8 mouse cellular contexts compared by ENCODE assay signal in the genomic region with DNA sequence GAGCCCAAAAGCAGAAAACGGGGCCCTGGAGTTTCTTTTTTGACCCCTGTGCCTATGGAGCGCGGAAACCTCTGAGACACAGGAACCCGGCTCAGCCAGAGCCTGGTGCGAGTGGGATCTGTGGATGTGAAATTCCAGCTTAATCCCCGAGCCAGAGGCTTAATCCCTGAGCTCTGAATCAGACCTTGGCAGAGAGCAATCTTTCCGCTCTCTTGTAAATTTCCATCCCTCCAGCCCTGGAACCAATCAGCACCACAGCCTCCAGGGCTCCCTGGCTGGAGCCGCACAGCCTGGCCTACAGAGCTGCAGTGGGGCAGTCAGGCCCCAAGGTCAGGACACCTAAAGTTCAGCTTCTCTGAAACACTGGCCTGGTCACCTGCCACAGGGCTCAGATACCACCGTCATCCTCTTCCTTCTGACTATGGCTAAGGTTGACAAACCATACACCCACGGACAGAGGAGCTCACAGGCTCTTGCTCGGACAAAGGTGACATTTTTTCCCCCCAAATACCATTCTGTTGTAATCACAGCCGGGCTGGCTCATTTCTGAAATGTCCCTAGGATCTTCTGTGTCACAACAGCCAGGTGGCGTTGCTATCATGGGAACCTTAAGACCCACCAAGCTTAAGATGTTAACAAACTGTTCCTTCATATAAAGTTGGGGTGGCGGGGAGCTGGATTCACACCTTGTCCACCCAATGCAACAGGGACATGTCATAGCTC.
DNase-seq lines count a peak whose midpoint lies in the region; ATAC-seq and TF ChIP-seq lines count a peak whose summit lies in the region.

No protein-coding gene starts in this region.

- H3K9me3 ChIP-seq in intestine, embryonic 15.5 days: no peaks in the 10 kb centered on the region
- H3K9me3 ChIP-seq in intestine, postnatal 0 days (ENCODE audit: control insufficient read depth): no peaks in the 10 kb centered on the region
- no peaks in the 10 kb centered on the region for H3K9me3 ChIP-seq in heart, embryonic 14.5 days (ENCODE audit: control insufficient read depth, low read length)
- no peaks in the 10 kb centered on the region for H3K9me3 ChIP-seq in hindbrain, embryonic 13.5 days

- H3K9ac ChIP-seq in intestine, embryonic 15.5 days: no peak overlapping the region
- no peak overlapping the region for H3K9ac ChIP-seq in intestine, postnatal 0 days (ENCODE audit: low read depth, low read length)
- H3K9ac ChIP-seq in heart, embryonic 14.5 days (ENCODE audit: low read length): no peak overlapping the region
- H3K9ac ChIP-seq in hindbrain, embryonic 13.5 days: no peak overlapping the region

- H3K36me3 ChIP-seq in intestine, embryonic 15.5 days: no peaks in the 10 kb centered on the region
- H3K36me3 ChIP-seq in intestine, postnatal 0 days (ENCODE audit: control insufficient read depth, insufficient read depth): no peaks in the 10 kb centered on the region
- no peaks in the 10 kb centered on the region for H3K36me3 ChIP-seq in heart, embryonic 14.5 days (ENCODE audit: control insufficient read depth, insufficient read depth, low read length)
- H3K36me3 ChIP-seq in hindbrain, embryonic 13.5 days: no peaks in the 10 kb centered on the region

- H3K27ac ChIP-seq in intestine, embryonic 15.5 days: no peak overlapping the region
- H3K27ac ChIP-seq in intestine, postnatal 0 days (ENCODE audit: low read depth, low read length): no peak overlapping the region
- H3K27ac ChIP-seq in heart, embryonic 14.5 days (replicated peaks in 1 of 2; ENCODE audit: control insufficient read depth in 1 of 2, insufficient read depth in 1 of 2, low read depth in 2 of 2, low read length in 2 of 2): peak overlapping the region; percentile 20 to 57
- no peak overlapping the region for H3K27ac ChIP-seq in hindbrain, embryonic 13.5 days

- H3K4me1 ChIP-seq in intestine, embryonic 15.5 days (replicated peaks): no peaks in the 10 kb centered on the region
- H3K4me1 ChIP-seq in intestine, postnatal 0 days (replicated peaks; ENCODE audit: control insufficient read depth, insufficient read depth, low read length): no peaks in the 10 kb centered on the region
- H3K4me1 ChIP-seq in heart, embryonic 14.5 days (ENCODE audit: control insufficient read depth in 2 of 2, insufficient read depth in 2 of 2, low read length in 2 of 2): peaks cover 16 to 17% of the 10 kb centered on the region in 2 experiments
- peaks cover 7% of the 10 kb centered on the region for H3K4me1 ChIP-seq in hindbrain, embryonic 13.5 days (replicated peaks)

- DNase-seq in brain, adult 2 months (ENCODE audit: low read depth, low spot score): peak; percentile 26
- DNase-seq in lung, postnatal 25 days (ENCODE audit: low spot score): peak; percentile 34
- DNase-seq in left cerebral cortex, adult 9 months (ENCODE audit: low spot score in 2 of 2): no peak
- DNase-seq in left cerebral cortex, postnatal 4 days: no peak

- ATAC-seq in intestine, embryonic 15.5 days: peak; percentile 36; the same call in 1 of the 2 replicates
- no peak for ATAC-seq in intestine, postnatal 0 days
- 0 out of 2 replicates have a peak, but pooled peaks have one; percentile 54 for ATAC-seq in heart, embryonic 14.5 days (ENCODE audit: insufficient number of reproducible peaks, insufficient read depth, low FRiP score, low read depth)
- ATAC-seq in hindbrain, embryonic 13.5 days (ENCODE audit: low FRiP score): no peak

- no peak overlapping the region for H3K4me3 ChIP-seq in intestine, embryonic 15.5 days (replicated peaks)
- no peak overlapping the region for H3K4me3 ChIP-seq in intestine, postnatal 0 days (ENCODE audit: low read depth, low read length)
- no peak overlapping the region for H3K4me3 ChIP-seq in heart, embryonic 14.5 days (ENCODE audit: control insufficient read depth in 1 of 2, insufficient read depth in 1 of 2, low read depth in 1 of 2, low read length in 2 of 2)
- no peak overlapping the region for H3K4me3 ChIP-seq in hindbrain, embryonic 13.5 days

- 74% methylated on average over 14 of the region's 14 CpGs for WGBS in intestine, embryonic 15.5 days
- WGBS in intestine, postnatal 0 days: 79% methylated on average over 14 of the region's 14 CpGs
- 62% methylated on average over 14 of the region's 14 CpGs for WGBS in heart, embryonic 14.5 days
- 84% methylated on average over 14 of the region's 14 CpGs for WGBS in hindbrain, embryonic 13.5 days

- H3K27me3 ChIP-seq in intestine, embryonic 15.5 days (replicated peaks): no peaks in the 10 kb centered on the region
- H3K27me3 ChIP-seq in intestine, postnatal 0 days (replicated peaks; ENCODE audit: control insufficient read depth, insufficient read depth, low read length): no peaks in the 10 kb centered on the region
- H3K27me3 ChIP-seq in heart, embryonic 14.5 days (ENCODE audit: control insufficient read depth, insufficient read depth, low read length): no peaks in the 10 kb centered on the region
- no peaks in the 10 kb centered on the region for H3K27me3 ChIP-seq in hindbrain, embryonic 13.5 days

- no peak overlapping the region for H3K4me2 ChIP-seq in intestine, embryonic 15.5 days (replicated peaks)
- H3K4me2 ChIP-seq in intestine, postnatal 0 days (replicated peaks; ENCODE audit: low read depth): no peak overlapping the region
- no peak overlapping the region for H3K4me2 ChIP-seq in heart, embryonic 14.5 days (ENCODE audit: low read length)
- no peak overlapping the region for H3K4me2 ChIP-seq in hindbrain, embryonic 13.5 days

- TF ChIP-seq CTCF in intestine, postnatal 0 days (IDR thresholded peaks at IDR 0.05; ENCODE audit: low read depth): no peak

- intact Hi-C loops in left cerebral cortex, postnatal 4 days (cut with DNase I): no loop called here

Comparison
In these comparisons a context has a peak if more than half of its experiments do, and no peak if none do; other contexts are left out.
1. ATAC-seq: peak in intestine, embryonic 15.5 days (single experiment) and heart, embryonic 14.5 days (single experiment); none in intestine, postnatal 0 days (single experiment) and hindbrain, embryonic 13.5 days (single experiment).
2. H3K27ac ChIP-seq: peak in heart, embryonic 14.5 days (2 of 2); none in intestine, embryonic 15.5 days (single experiment), intestine, postnatal 0 days (single experiment) and hindbrain, embryonic 13.5 days (single experiment).
3. DNase-seq: peak in brain, adult 2 months (single experiment) and lung, postnatal 25 days (single experiment); none in left cerebral cortex, adult 9 months (0 of 2) and left cerebral cortex, postnatal 4 days (single experiment).